Comparison of ENCODE assay signal across 6 mouse cellular contexts in the genomic region with DNA sequence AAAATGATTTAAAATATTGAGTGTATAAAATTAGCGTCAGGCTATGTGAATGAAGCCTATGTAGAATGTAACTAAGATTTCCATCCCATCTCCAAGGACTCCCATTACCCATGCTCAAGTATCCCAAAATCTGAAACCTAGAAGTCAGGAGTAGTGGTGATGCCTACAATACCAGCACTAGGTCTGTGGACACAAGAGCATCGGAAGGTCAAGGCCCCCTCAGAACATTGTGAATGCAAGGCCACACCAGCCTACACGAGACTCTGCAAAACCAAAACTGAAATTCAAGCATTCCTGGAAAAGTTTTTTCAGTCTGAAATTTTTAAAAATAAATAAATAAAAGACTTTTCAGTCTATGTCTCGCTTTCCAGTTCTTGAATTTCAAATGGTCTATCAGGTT.
"Had no signal": no experiment of that assay in that cellular context is flagged by ENCODE, and none has a peak within 500 bp of the region (broad histone marks: within the 10 kb centered on the region; RNA-seq: fewer than 3 reads in every experiment).

No protein-coding gene starts in this region.

- H3K4me2 ChIP-seq: liver, embryonic 12.5 days had no signal

- H3K36me3 ChIP-seq: limb, embryonic 15.5 days; liver, embryonic 12.5 days; midbrain, embryonic 10.5 days; neural tube, embryonic 15.5 days had no signal

- ATAC-seq: liver, embryonic 12.5 days had no signal

- H3K27me3 ChIP-seq: limb, embryonic 15.5 days; liver, embryonic 12.5 days; neural tube, embryonic 15.5 days had no signal

- H3K4me3 ChIP-seq: limb, embryonic 15.5 days; liver, embryonic 12.5 days; midbrain, embryonic 10.5 days; myocyte; neural tube, embryonic 15.5 days had no signal

- H3K9ac ChIP-seq: limb, embryonic 15.5 days; liver, embryonic 12.5 days; lung, embryonic 14.5 days; neural tube, embryonic 15.5 days had no signal

- H3K9me3 ChIP-seq: limb, embryonic 15.5 days; liver, embryonic 12.5 days; midbrain, embryonic 10.5 days; neural tube, embryonic 15.5 days had no signal

- H3K27ac ChIP-seq: limb, embryonic 15.5 days; liver, embryonic 12.5 days; midbrain, embryonic 10.5 days; neural tube, embryonic 15.5 days had no signal
